Mouse (Mus musculus) heart, embryonic 15.5 days (tissue): Measurements from ENCODE around the gene Slc35d1. TPM values are rescaled to one million over a fixed set of nuclear protein-coding genes. Genes with fewer than 3 reads are reported as not detected.
A peak's percentile ranks its signal among the peaks of the same experiment; 100 is the strongest.

Experiments
- ATAC-seq: fragments of 200-750 bp; cut with Nextera tagmentation; replicated peaks from 2 replicates; pipeline ENCODE4 v1.8.0; 2017; ENCODE audit warnings: low read depth, moderate TSS enrichment; ENCODE audit not compliant: insufficient number of reproducible peaks, insufficient read depth, low FRiP score
- H3K27ac ChIP-seq: fragments of 300-500 bp; sonication (generic); 2 replicates; pipeline ENCODE4 v1.5.1; 2015; ENCODE audit warnings: mild to moderate bottlenecking, inconsistent platforms
- H3K27me3 ChIP-seq: fragments of 300-500 bp; sonication (generic); 2 replicates; pipeline ENCODE4 v1.6.1; 2015; ENCODE audit warnings: inconsistent platforms
- H3K36me3 ChIP-seq: fragments of 300-500 bp; sonication (generic); 2 replicates; pipeline ENCODE4 v1.6.1; 2015; ENCODE audit warnings: mild to moderate bottlenecking, inconsistent platforms
- H3K4me1 ChIP-seq: fragments of 300-500 bp; sonication (generic); replicated peaks from 2 replicates; pipeline ENCODE4 v1.6.1; 2015; ENCODE audit warnings: inconsistent platforms
- H3K4me2 ChIP-seq: fragments of 300-500 bp; sonication (generic); 2 replicates; pipeline ENCODE4 v1.6.1; 2015; ENCODE audit warnings: inconsistent platforms, mild to moderate bottlenecking, moderate library complexity
- H3K4me3 ChIP-seq: fragments of 300-500 bp; sonication (generic); 2 replicates; pipeline ENCODE4 v1.5.1; 2015; ENCODE audit warnings: mild to moderate bottlenecking, inconsistent platforms
- H3K9ac ChIP-seq: fragments of 300-500 bp; sonication (generic); 2 replicates; pipeline ENCODE4 v1.6.1; 2015; ENCODE audit warnings: mild to moderate bottlenecking, inconsistent platforms
- H3K9me3 ChIP-seq: fragments of 300-500 bp; sonication (generic); replicated peaks from 2 replicates; pipeline ENCODE4 v1.6.1; 2016; ENCODE audit warnings: inconsistent platforms
- WGBS: fragments of 180-500 bp; shearing (Covaris S2); methylation state at CpG from one replicate; pipeline ENCODE4 v1.1.7; 2015; ENCODE audit warnings: mixed read lengths; 5-methylcytosine and 5-hydroxymethylcytosine counted together
- polyA plus RNA-seq: library from polyadenylated mRNA; unstranded; fragments of >200 nt; fragmentation: Nextera tagmentation; extraction: Ambion mirVana; gene quantifications from 2 replicates; pipeline ENCODE4 v1.2.1, GENCODE M21; 2015

Gene Slc35d1
- polyA plus RNA-seq, 1 experiment from 2014 or later, result 5.4 TPM

- Histone ChIP-seq H3K9ac (no peak overlapping the region), H3K27ac (no peak overlapping the region), H3K27me3 (no peaks in the 10 kb centered on the region), H3K4me1 (peaks cover 4% of the 10 kb centered on the region; the same call in 1 of the 2 replicates), H3K9me3 (no peaks in the 10 kb centered on the region), H3K4me3 (no peak overlapping the region), H3K4me2 (no peak overlapping the region), H3K36me3 (no peaks in the 10 kb centered on the region)
- no peak for ATAC-seq
- 71% methylated on average over 5 of the region's 5 CpGs for WGBS
Observed at GRCm38 (mm10) chr4:103219011-103219410, 4.0 kb upstream of the Slc35d1 start.

- ATAC-seq, result no peak
- Histone ChIP-seq H3K9me3 (no peaks in the 10 kb centered on the region), H3K4me2 (no peak overlapping the region), H3K9ac (no peak overlapping the region), H3K4me3 (no peak overlapping the region), H3K36me3 (no peaks in the 10 kb centered on the region), H3K4me1 (peaks cover 4% of the 10 kb centered on the region; the same call in 1 of the 2 replicates), H3K27me3 (no peaks in the 10 kb centered on the region), H3K27ac (no peak overlapping the region)
- 82% methylated on average over 6 of the region's 6 CpGs for WGBS
Observed at GRCm38 (mm10) chr4:103216046-103216445, 1.1 kb upstream of the Slc35d1 start.

- Histone ChIP-seq H3K4me1 (peaks cover 4% of the 10 kb centered on the region; the same call in 1 of the 2 replicates), H3K27me3 (no peaks in the 10 kb centered on the region), H3K9ac (peak overlapping the region; percentile 100), H3K36me3 (peaks cover 7% of the 10 kb centered on the region; the same call in 1 of the 2 replicates), H3K9me3 (no peaks in the 10 kb centered on the region), H3K27ac (peak overlapping the region; percentile 98), H3K4me2 (peak overlapping the region; percentile 74), H3K4me3 (peak overlapping the region; percentile 95)
- WGBS, result under 1% methylated on average over 34 of the region's 48 CpGs
- peak; percentile 60 for ATAC-seq
Observed at GRCm38 (mm10) chr4:103214498-103214924, 453 bp downstream of the Slc35d1 start.

DNA sequence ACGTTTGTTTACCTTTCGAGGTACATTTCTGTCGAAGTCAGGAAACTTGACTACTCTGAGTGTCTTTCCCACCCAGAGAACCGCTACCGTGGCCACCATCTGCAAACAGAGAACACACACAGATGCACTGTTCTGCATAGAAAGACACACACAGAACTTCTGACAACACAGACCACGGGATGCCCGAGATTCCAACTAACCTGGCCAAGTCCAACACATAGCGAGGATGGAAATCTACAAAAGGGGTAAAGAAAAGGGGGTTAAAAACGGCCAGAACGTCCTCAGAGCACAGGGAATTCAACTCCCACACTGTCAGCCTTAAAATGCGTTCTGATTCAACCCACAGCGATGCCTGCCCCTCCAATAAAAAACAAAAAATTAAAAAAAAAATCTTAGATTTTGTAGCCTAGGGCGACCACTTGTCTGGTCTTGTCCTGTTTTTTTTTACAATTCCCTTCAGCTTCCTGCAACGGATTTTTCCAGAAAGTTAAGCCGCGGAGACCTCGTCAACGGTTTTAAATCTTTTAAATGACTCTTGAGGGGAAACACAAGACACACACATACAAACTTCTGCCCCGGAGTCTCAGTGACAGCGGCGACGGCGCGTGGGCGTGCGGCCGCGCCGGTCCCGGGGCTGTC is 986 bp downstream of the Slc35d1 start:
- H3K27me3 ChIP-seq, result no peaks in the 10 kb centered on the region
- H3K9ac ChIP-seq, result peak overlapping the region; percentile 100
- WGBS, result 4% methylated on average over 30 of the region's 30 CpGs
- no peak for ATAC-seq
- peak overlapping the region; percentile 98 for H3K27ac ChIP-seq
- peak overlapping the region; percentile 74 for H3K4me2 ChIP-seq
- H3K4me1 ChIP-seq, result peaks cover 4% of the 10 kb centered on the region; the same call in 1 of the 2 replicates
- peaks cover 7% of the 10 kb centered on the region; the same call in 1 of the 2 replicates for H3K36me3 ChIP-seq
- no peaks in the 10 kb centered on the region for H3K9me3 ChIP-seq
- H3K4me3 ChIP-seq, result peak overlapping the region; percentile 95

- no peak overlapping the region for H3K4me3 ChIP-seq
- ATAC-seq, result no peak
- peaks cover 28% of the 10 kb centered on the region for H3K36me3 ChIP-seq
- no peak overlapping the region for H3K9ac ChIP-seq
- H3K4me1 ChIP-seq, result no peaks in the 10 kb centered on the region; the same call in 1 of the 2 replicates
- H3K9me3 ChIP-seq, result no peaks in the 10 kb centered on the region
- no peak overlapping the region for H3K27ac ChIP-seq
- 86% methylated on average over 1 of the region's 1 CpGs for WGBS
- H3K27me3 ChIP-seq, result no peaks in the 10 kb centered on the region
- no peak overlapping the region for H3K4me2 ChIP-seq
Observed at GRCm38 (mm10) chr4:103208553-103208952, 6.4 kb downstream of the Slc35d1 start.

DNA sequence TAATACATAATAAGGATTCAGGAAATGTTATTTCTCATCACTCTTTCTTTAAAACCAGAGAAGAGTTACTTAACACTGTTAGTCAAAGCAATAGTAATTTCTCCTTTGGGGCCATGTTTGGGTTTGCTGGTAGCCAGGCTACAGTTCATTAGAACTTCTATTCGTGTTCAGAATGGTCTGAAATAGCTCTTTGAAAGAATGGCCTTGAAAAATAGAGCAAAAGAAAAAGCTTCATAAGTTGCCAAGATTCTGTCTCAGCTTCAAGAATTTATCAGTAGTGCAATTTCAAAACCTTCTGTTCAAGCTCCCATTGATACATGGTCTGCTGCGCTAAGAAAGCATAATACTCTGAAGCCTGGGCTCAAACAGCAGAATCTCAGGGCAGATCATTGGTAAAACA is 11.3 kb downstream of the Slc35d1 start:
- WGBS, result 73% methylated on average over 2 of the region's 2 CpGs
- Histone ChIP-seq H3K9me3 (no peaks in the 10 kb centered on the region), H3K27ac (no peak overlapping the region), H3K9ac (no peak overlapping the region), H3K4me2 (no peak overlapping the region), H3K4me1 (0 out of 2 replicates have a peak, but pooled peaks cover 2% of the 10 kb centered on the region), H3K4me3 (no peak overlapping the region), H3K27me3 (no peaks in the 10 kb centered on the region), H3K36me3 (peaks cover 26% of the 10 kb centered on the region)
- no peak for ATAC-seq

DNA sequence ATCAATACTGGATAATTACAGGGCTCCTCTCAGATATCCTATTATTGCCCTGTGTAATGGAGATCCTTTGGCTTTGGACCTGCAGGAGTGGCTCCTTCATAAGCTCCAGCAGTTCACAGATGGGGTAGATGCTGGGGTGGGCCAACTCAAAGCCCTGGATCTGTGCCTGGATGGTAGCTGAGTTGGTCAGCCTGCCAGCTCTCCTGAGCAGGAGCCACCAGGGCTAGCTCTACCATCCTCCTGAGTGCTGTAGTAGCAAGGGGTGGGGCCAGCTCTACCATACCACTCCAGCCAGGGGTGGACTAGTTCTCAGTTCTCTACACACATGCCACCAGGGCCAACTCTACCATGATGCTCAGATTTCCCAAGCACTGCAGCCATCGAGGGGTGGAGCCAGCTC is 14.9 kb downstream of the Slc35d1 start:
- H3K4me2 ChIP-seq, result no peak overlapping the region
- H3K4me3 ChIP-seq, result no peak overlapping the region
- no peak overlapping the region for H3K27ac ChIP-seq
- H3K27me3 ChIP-seq, result no peaks in the 10 kb centered on the region
- 84% methylated on average over 1 of the region's 1 CpGs for WGBS
- H3K9ac ChIP-seq, result no peak overlapping the region
- H3K9me3 ChIP-seq, result no peaks in the 10 kb centered on the region
- H3K36me3 ChIP-seq, result peaks cover 17% of the 10 kb centered on the region
- 0 out of 2 replicates have a peak, but pooled peaks cover 2% of the 10 kb centered on the region for H3K4me1 ChIP-seq
- ATAC-seq, result no peak

GRCm38 (mm10) chr4:103199086-103199485 is 15.9 kb downstream of the Slc35d1 start:
- peaks cover 17% of the 10 kb centered on the region for H3K36me3 ChIP-seq
- 66% methylated on average over 4 of the region's 4 CpGs for WGBS

GRCm38 (mm10) chr4:103197401-103197800 is 17.6 kb downstream of the Slc35d1 start:
- H3K4me3 ChIP-seq, result no peak overlapping the region
- 0 out of 2 replicates have a peak, but pooled peaks cover 2% of the 10 kb centered on the region for H3K4me1 ChIP-seq
- no peak overlapping the region for H3K27ac ChIP-seq
- 87% methylated on average over 8 of the region's 8 CpGs for WGBS
- no peaks in the 10 kb centered on the region for H3K9me3 ChIP-seq
- no peaks in the 10 kb centered on the region for H3K27me3 ChIP-seq
- no peak overlapping the region for H3K4me2 ChIP-seq
- H3K9ac ChIP-seq, result no peak overlapping the region
- ATAC-seq, result no peak
- H3K36me3 ChIP-seq, result peaks cover 15% of the 10 kb centered on the region

More at GRCm38 (mm10) chr4:103199086-103199485, 15.9 kb downstream of the Slc35d1 start:
- ATAC-seq, result no peak
- H3K4me1 ChIP-seq, result 0 out of 2 replicates have a peak, but pooled peaks cover 2% of the 10 kb centered on the region
- no peaks in the 10 kb centered on the region for H3K27me3 ChIP-seq
- no peak overlapping the region for H3K9ac ChIP-seq
- H3K9me3 ChIP-seq, result no peaks in the 10 kb centered on the region
- H3K4me3 ChIP-seq, result no peak overlapping the region
- H3K4me2 ChIP-seq, result no peak overlapping the region
- H3K27ac ChIP-seq, result no peak overlapping the region

GRCm38 (mm10) chr4:103192421-103192820 is 22.5 kb downstream of the Slc35d1 start:
- no peak overlapping the region for H3K4me3 ChIP-seq
- no peaks in the 10 kb centered on the region for H3K9me3 ChIP-seq
- no peak overlapping the region for H3K4me2 ChIP-seq
- H3K4me1 ChIP-seq, result no peaks in the 10 kb centered on the region; the same call in 1 of the 2 replicates
- WGBS, result 81% methylated on average over 2 of the region's 2 CpGs
- H3K9ac ChIP-seq, result no peak overlapping the region
- no peaks in the 10 kb centered on the region for H3K27me3 ChIP-seq
- no peak overlapping the region for H3K27ac ChIP-seq
- no peak for ATAC-seq
- H3K36me3 ChIP-seq, result peaks cover 23% of the 10 kb centered on the region

DNA sequence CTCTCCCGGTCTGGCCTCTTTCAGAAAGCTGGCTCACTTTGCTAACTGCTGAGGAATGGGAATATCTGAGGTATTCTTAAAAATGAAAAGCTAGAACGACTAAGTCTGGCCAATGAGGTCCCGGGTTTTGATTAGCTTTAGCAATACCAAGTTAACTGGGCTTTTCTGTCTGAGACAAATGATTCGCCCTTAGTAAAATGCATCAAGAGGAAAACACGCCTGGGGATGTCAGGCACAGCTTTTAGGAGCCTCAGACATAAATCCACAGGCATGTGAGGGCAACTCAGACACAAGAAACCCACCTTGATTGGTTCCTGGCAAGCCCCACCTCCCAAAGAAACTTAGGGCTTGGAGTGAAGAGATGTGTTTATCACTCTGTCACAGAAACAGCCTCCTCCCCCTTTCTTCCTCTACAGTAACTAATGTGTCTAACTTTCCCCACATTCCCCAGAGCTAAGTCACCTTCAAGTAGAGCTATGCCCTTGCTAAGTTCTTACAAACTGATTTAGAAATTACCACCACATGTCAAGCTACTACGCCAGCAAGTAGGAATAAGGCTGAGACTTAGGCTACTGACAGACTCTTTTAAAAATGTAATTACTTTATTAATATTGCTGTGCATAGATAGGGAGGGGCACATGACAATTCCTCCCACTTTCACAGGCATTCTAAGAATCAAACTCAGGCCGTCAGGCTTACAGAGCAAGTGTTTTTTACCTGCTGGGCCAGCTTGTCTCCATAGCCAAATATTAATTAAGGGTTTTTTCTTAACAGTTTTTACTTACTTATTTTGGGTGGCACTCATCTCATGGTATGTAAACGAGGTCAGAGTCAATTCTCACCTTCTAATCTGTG is 26.0 kb downstream of the Slc35d1 start:
- no peak for ATAC-seq
- no peaks in the 10 kb centered on the region for H3K9me3 ChIP-seq
- 68% methylated on average over 8 of the region's 8 CpGs for WGBS
- H3K27me3 ChIP-seq, result no peaks in the 10 kb centered on the region
- H3K4me1 ChIP-seq, result no peaks in the 10 kb centered on the region; the same call in 1 of the 2 replicates
- H3K4me3 ChIP-seq, result no peak overlapping the region
- H3K36me3 ChIP-seq, result peaks cover 25% of the 10 kb centered on the region
- H3K27ac ChIP-seq, result peak overlapping the region; percentile 2; the same call in 1 of the 2 replicates
- no peak overlapping the region for H3K9ac ChIP-seq
- H3K4me2 ChIP-seq, result no peak overlapping the region
